11 mouse cellular contexts compared by ENCODE assay signal in the genomic region with DNA sequence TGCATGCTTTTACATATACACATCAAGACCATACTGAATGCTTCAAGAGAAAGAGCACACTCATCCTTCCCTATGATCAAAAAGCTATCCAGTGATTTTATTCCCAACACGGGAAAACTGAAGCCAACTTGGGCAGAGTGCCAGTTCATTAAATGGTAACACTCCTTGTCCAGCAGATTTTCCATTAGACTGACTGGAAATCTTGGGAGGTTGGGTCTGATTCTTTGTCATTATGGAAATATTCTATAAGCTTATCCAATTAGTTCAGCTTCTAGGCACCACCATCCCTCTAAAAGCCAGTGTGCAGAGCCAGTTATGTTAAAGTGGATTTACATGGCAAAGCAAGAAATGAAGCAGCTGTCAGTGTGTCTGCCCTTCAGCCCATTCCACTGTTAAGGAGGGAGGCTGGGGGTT. TPM values are rescaled to one million over a fixed set of nuclear protein-coding genes. Genes with fewer than 3 reads are reported as not detected.
A peak's percentile ranks its signal among the peaks of the same experiment; 100 is the strongest.
DNase-seq lines count a peak whose midpoint lies in the region; ATAC-seq lines count a peak whose summit lies in the region.
"Had no signal": no experiment of that assay in that cellular context is flagged by ENCODE, and none has a peak within 500 bp of the region (broad histone marks: within the 10 kb centered on the region; RNA-seq: fewer than 3 reads in every experiment).

No protein-coding gene starts in this region.

- no peak overlapping the region for H3K4me3 ChIP-seq in hindbrain, embryonic 12.5 days
- H3K4me3 ChIP-seq in hindbrain, embryonic 11.5 days (ENCODE audit: low read depth, low read length) = no peak overlapping the region
- no peak overlapping the region for H3K4me3 ChIP-seq in forebrain, embryonic 12.5 days (replicated peaks)
- H3K4me3 ChIP-seq in midbrain, embryonic 14.5 days (replicated peaks; ENCODE audit: low read depth, low read length) = no peak overlapping the region
- H3K4me3 ChIP-seq in kidney, embryonic 15.5 days (replicated peaks) = no peak overlapping the region
- H3K4me3 ChIP-seq: heart, embryonic 15.5 days had no signal

- H3K4me2 ChIP-seq in hindbrain, embryonic 12.5 days (replicated peaks) = no peak overlapping the region
- no peak overlapping the region for H3K4me2 ChIP-seq in hindbrain, embryonic 11.5 days (replicated peaks; ENCODE audit: low read depth, low read length)
- H3K4me2 ChIP-seq in forebrain, embryonic 12.5 days = no peak overlapping the region
- H3K4me2 ChIP-seq in midbrain, embryonic 14.5 days (ENCODE audit: low read length) = no peak overlapping the region
- H3K4me2 ChIP-seq in kidney, embryonic 15.5 days = no peak overlapping the region
- H3K4me2 ChIP-seq: heart, embryonic 15.5 days had no signal

- 0 out of 2 replicates have a peak, but pooled peaks cover 5% of the 10 kb centered on the region for H3K4me1 ChIP-seq in hindbrain, embryonic 12.5 days
- H3K4me1 ChIP-seq in hindbrain, embryonic 11.5 days (replicated peaks; ENCODE audit: control insufficient read depth, insufficient read depth, low read length) = no peaks in the 10 kb centered on the region
- H3K4me1 ChIP-seq in forebrain, embryonic 12.5 days = peaks cover 26% of the 10 kb centered on the region
- peaks cover 23% of the 10 kb centered on the region for H3K4me1 ChIP-seq in midbrain, embryonic 14.5 days (ENCODE audit: control insufficient read depth, insufficient read depth, low read length)
- H3K4me1 ChIP-seq in kidney, embryonic 15.5 days = no peaks in the 10 kb centered on the region
- H3K4me1 ChIP-seq: heart, embryonic 15.5 days had no signal

- ATAC-seq in hindbrain, embryonic 12.5 days (ENCODE audit: low FRiP score) = peak; percentile 80
- ATAC-seq in hindbrain, embryonic 11.5 days (ENCODE audit: low FRiP score) = no peak
- peak; percentile 85 for ATAC-seq in forebrain, embryonic 12.5 days (ENCODE audit: low FRiP score)
- ATAC-seq in midbrain, embryonic 14.5 days (ENCODE audit: low FRiP score, low TSS enrichment) = peak; percentile 90
- ATAC-seq in kidney, embryonic 15.5 days (replicated peaks; ENCODE audit: low FRiP score) = no peak

- 47% methylated on average over 1 of the region's 1 CpGs for WGBS in hindbrain, embryonic 12.5 days
- WGBS in hindbrain, embryonic 11.5 days = 70% methylated on average over 1 of the region's 1 CpGs
- WGBS in forebrain, embryonic 12.5 days = 15% methylated on average over 1 of the region's 1 CpGs
- 2% methylated on average over 1 of the region's 1 CpGs for WGBS in midbrain, embryonic 14.5 days
- WGBS in kidney, embryonic 15.5 days = 36% methylated on average over 1 of the region's 1 CpGs

- DNase-seq in hindbrain, embryonic 11.5 days (ENCODE audit: low spot score) = no peak
- peak; percentile 41 for DNase-seq in adipocyte (ENCODE audit: low spot score)
- DNase-seq in midbrain, embryonic 14.5 days = peak; percentile 85
- DNase-seq in testis, postnatal 10 days (ENCODE audit: low spot score) = no peak

- H3K9me3 ChIP-seq in hindbrain, embryonic 12.5 days (replicated peaks) = no peaks in the 10 kb centered on the region
- H3K9me3 ChIP-seq in hindbrain, embryonic 11.5 days (ENCODE audit: control insufficient read depth, low read length) = no peaks in the 10 kb centered on the region
- H3K9me3 ChIP-seq in forebrain, embryonic 12.5 days = no peaks in the 10 kb centered on the region
- H3K9me3 ChIP-seq in midbrain, embryonic 14.5 days (ENCODE audit: control insufficient read depth, low read length) = no peaks in the 10 kb centered on the region
- no peaks in the 10 kb centered on the region for H3K9me3 ChIP-seq in kidney, embryonic 15.5 days (replicated peaks)
- H3K9me3 ChIP-seq: heart, embryonic 15.5 days had no signal

- H3K9ac ChIP-seq in hindbrain, embryonic 12.5 days = no peak overlapping the region
- H3K9ac ChIP-seq in hindbrain, embryonic 11.5 days (ENCODE audit: low read depth, low read length) = no peak overlapping the region
- no peak overlapping the region for H3K9ac ChIP-seq in forebrain, embryonic 12.5 days
- no peak overlapping the region for H3K9ac ChIP-seq in midbrain, embryonic 14.5 days (replicated peaks; ENCODE audit: low read length)
- no peak overlapping the region for H3K9ac ChIP-seq in kidney, embryonic 15.5 days
- H3K9ac ChIP-seq: heart, embryonic 15.5 days had no signal

- H3K36me3 ChIP-seq in hindbrain, embryonic 12.5 days = no peaks in the 10 kb centered on the region
- no peaks in the 10 kb centered on the region for H3K36me3 ChIP-seq in hindbrain, embryonic 11.5 days (ENCODE audit: control insufficient read depth, insufficient read depth, low read length)
- H3K36me3 ChIP-seq in forebrain, embryonic 12.5 days (replicated peaks) = no peaks in the 10 kb centered on the region
- H3K36me3 ChIP-seq in midbrain, embryonic 14.5 days (ENCODE audit: control insufficient read depth, insufficient read depth, low read length) = no peaks in the 10 kb centered on the region
- H3K36me3 ChIP-seq in kidney, embryonic 15.5 days = no peaks in the 10 kb centered on the region
- H3K36me3 ChIP-seq: heart, embryonic 15.5 days had no signal

- H3K27me3 ChIP-seq in hindbrain, embryonic 12.5 days = no peaks in the 10 kb centered on the region
- no peaks in the 10 kb centered on the region for H3K27me3 ChIP-seq in hindbrain, embryonic 11.5 days (ENCODE audit: control insufficient read depth, insufficient read depth, low read length)
- H3K27me3 ChIP-seq in forebrain, embryonic 12.5 days = no peaks in the 10 kb centered on the region
- H3K27me3 ChIP-seq in midbrain, embryonic 14.5 days (ENCODE audit: control insufficient read depth, insufficient read depth, low read length) = no peaks in the 10 kb centered on the region
- no peaks in the 10 kb centered on the region for H3K27me3 ChIP-seq in kidney, embryonic 15.5 days
- H3K27me3 ChIP-seq: heart, embryonic 15.5 days had no signal

- H3K27ac ChIP-seq in hindbrain, embryonic 12.5 days = 0 out of 2 replicates have a peak overlapping the region, but pooled peaks have one; percentile 12
- H3K27ac ChIP-seq in hindbrain, embryonic 11.5 days (ENCODE audit: low read depth, low read length) = no peak overlapping the region
- H3K27ac ChIP-seq in forebrain, embryonic 12.5 days = peak overlapping the region; percentile 42
- peak overlapping the region; percentile 62 for H3K27ac ChIP-seq in midbrain, embryonic 14.5 days (replicated peaks; ENCODE audit: low read depth, low read length)
- H3K27ac ChIP-seq in kidney, embryonic 15.5 days = no peak overlapping the region
- H3K27ac ChIP-seq: heart, embryonic 15.5 days had no signal

RNA-seq across cellular contexts. Expression of a gene that starts 16.3 kb away (rescaled TPM):
- 6.9 and 8.9 TPM in 2 replicates for polyA plus RNA-seq in hindbrain, embryonic 12.5 days (2016; fragmentation: Nextera tagmentation; extraction: Ambion mirVana)
- 7.4 and 7.7 TPM in 2 replicates for polyA plus RNA-seq in hindbrain, embryonic 11.5 days (2014; fragmentation: Nextera tagmentation; extraction: Ambion mirVana)
- 7.0 and 7.4 TPM in 2 replicates for polyA plus RNA-seq in forebrain, embryonic 12.5 days (2016; fragmentation: Nextera tagmentation; extraction: Ambion mirVana)
- polyA plus RNA-seq in midbrain, embryonic 14.5 days (2014; fragmentation: Nextera tagmentation; extraction: Ambion mirVana) = 7.3 and 11.5 TPM in 2 replicates
- polyA plus RNA-seq in kidney, embryonic 15.5 days (2015; fragmentation: Nextera tagmentation; extraction: Ambion mirVana) = 2.6 and 2.9 TPM in 2 replicates

RNA-seq across cellular contexts. Expression of a gene that starts 17.0 kb away (rescaled TPM):
- not detected in 2 replicates for polyA plus RNA-seq in hindbrain, embryonic 12.5 days (2016; fragmentation: Nextera tagmentation; extraction: Ambion mirVana)
- polyA plus RNA-seq in hindbrain, embryonic 11.5 days (2014; fragmentation: Nextera tagmentation; extraction: Ambion mirVana) = not detected in 2 replicates
- not detected in 2 replicates for polyA plus RNA-seq in forebrain, embryonic 12.5 days (2016; fragmentation: Nextera tagmentation; extraction: Ambion mirVana)
- polyA plus RNA-seq in midbrain, embryonic 14.5 days (2014; fragmentation: Nextera tagmentation; extraction: Ambion mirVana) = not detected in 2 replicates
- polyA plus RNA-seq in kidney, embryonic 15.5 days (2015; fragmentation: Nextera tagmentation; extraction: Ambion mirVana) = not detected in 2 replicates
- polyA plus RNA-seq: heart, embryonic 15.5 days; kidney, embryonic 14.5 days; liver, embryonic 16.5 days; urinary bladder, adult 2 months had no signal

Comparison
In these comparisons a context has a peak if more than half of its experiments do, and no peak if none do; other contexts are left out.
1. ATAC-seq: peak in hindbrain, embryonic 12.5 days (single experiment), forebrain, embryonic 12.5 days (single experiment) and midbrain, embryonic 14.5 days (single experiment); none in hindbrain, embryonic 11.5 days (single experiment) and kidney, embryonic 15.5 days (single experiment).
2. H3K27ac ChIP-seq: peak in hindbrain, embryonic 12.5 days (single experiment), forebrain, embryonic 12.5 days (single experiment) and midbrain, embryonic 14.5 days (single experiment); none in hindbrain, embryonic 11.5 days (single experiment) and kidney, embryonic 15.5 days (single experiment).
3. DNase-seq: peak in adipocyte (single experiment) and midbrain, embryonic 14.5 days (single experiment); none in hindbrain, embryonic 11.5 days (single experiment) and testis, postnatal 10 days (single experiment).